Mouse (Mus musculus): Measurements from ENCODE around the gene Evl.

- TF ChIP-seq CTCF (IDR thresholded peaks at IDR 0.05; ENCODE audit: insufficient read depth, low read length): no peak
- TF ChIP-seq POLR2A (IDR thresholded peaks at IDR 0.05; ENCODE audit: borderline replicate concordance, extremely low read depth, low read depth, low read length): no peak
Observed at GRCm38 (mm10) chr12:108686463-108686862, 131.9 kb downstream of the Evl start.

All from lung, adult 2 months (tissue).